Mouse (Mus musculus) lung, adult 2 months (tissue): ENCODE data around the gene Ifna16.

Experiments
- CTCF ChIP-seq: fragments of 200-500 bp; IDR thresholded peaks from 2 replicates; pipeline ENCODE4 v1.5.1; 2011; ENCODE audit warnings: mild to moderate bottlenecking, low read length, control low read depth; ENCODE audit not compliant: insufficient read depth
- POLR2A ChIP-seq: fragments of 200-500 bp; IDR thresholded peaks from 2 replicates; pipeline ENCODE4 v1.6.1; 2011; ENCODE audit warnings: low read depth, mild to moderate bottlenecking, control low read depth, low read length, borderline replicate concordance; ENCODE audit errors: extremely low read depth

DNA sequence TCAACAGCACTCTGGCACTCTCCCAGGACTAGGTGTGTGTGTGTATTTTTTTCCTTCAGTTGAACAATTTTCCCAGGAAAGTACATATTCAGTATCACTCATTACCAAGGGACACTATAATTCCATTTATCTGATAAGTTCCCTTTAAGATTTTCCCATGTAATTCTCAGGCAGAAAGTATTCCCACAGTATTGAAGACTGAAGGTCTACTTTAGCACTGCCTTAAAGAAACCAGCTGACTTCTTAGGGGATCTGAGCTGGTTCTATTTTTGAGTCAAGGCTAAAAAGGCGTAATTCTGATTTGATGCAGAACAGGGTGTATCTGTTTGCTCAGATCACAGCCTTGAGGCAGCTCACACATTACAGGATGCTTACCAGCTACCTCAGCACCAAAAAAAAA is 42.0 kb upstream of the Ifna16 start:
- no peak for TF ChIP-seq CTCF
- no peak for TF ChIP-seq POLR2A
